Mouse (Mus musculus) left cerebral cortex, adult 11 months (tissue): ENCODE results near the gene Foxe3.
A peak's percentile ranks its signal among the peaks of the same experiment; 100 is the strongest.
"Not testable (repeated sequence)": the region's sequence is repeated elsewhere in the genome, so short reads cannot be mapped to it uniquely, and the experiment has no call there.

Source experiments
- DNase-seq: peaks from one replicate; pipeline ENCODE4 v3.0.0; 2022; ENCODE audit warnings: low spot score

Foxe3 gene

GRCm38 (mm10) chr4:114925917-114926312 lies at the start of gene Foxe3:
Gene Foxe3, minus strand, starts transcription at chr4:114926013.
- no peak for DNase-seq

GRCm38 (mm10) chr4:114973229-114973740 lies 47.5 kb upstream of the Foxe3 start:
- no peak for DNase-seq

GRCm38 (mm10) chr4:114970736-114971135 lies 44.9 kb upstream of the Foxe3 start:
- DNase-seq = no peak

- DNase-seq = not testable (repeated sequence)
Observed at GRCm38 (mm10) chr4:114960881-114961280, 35.1 kb upstream of the Foxe3 start.

GRCm38 (mm10) chr4:114959533-114959932 lies 33.7 kb upstream of the Foxe3 start:
- no peak for DNase-seq

GRCm38 (mm10) chr4:114958786-114959185 lies 33.0 kb upstream of the Foxe3 start:
- no peak for DNase-seq

GRCm38 (mm10) chr4:114958231-114958630 lies 32.4 kb upstream of the Foxe3 start:
- no peak for DNase-seq

- DNase-seq = no peak
Observed at GRCm38 (mm10) chr4:114957403-114957802, 31.6 kb upstream of the Foxe3 start.

- DNase-seq = no peak
Observed at GRCm38 (mm10) chr4:114953172-114953571, 27.4 kb upstream of the Foxe3 start.

- no peak for DNase-seq
Observed at GRCm38 (mm10) chr4:114947852-114948481, 22.2 kb upstream of the Foxe3 start.

GRCm38 (mm10) chr4:114947395-114947794 lies 21.6 kb upstream of the Foxe3 start:
- DNase-seq = peak; percentile 67

- DNase-seq = no peak
Observed at GRCm38 (mm10) chr4:114946416-114946815, 20.6 kb upstream of the Foxe3 start.

- DNase-seq = no peak
Observed at GRCm38 (mm10) chr4:114945021-114945420, 19.2 kb upstream of the Foxe3 start.

GRCm38 (mm10) chr4:114942583-114942982 lies 16.8 kb upstream of the Foxe3 start:
- no peak for DNase-seq

GRCm38 (mm10) chr4:114942112-114942511 lies 16.3 kb upstream of the Foxe3 start:
- DNase-seq = no peak

GRCm38 (mm10) chr4:114941311-114941710 lies 15.5 kb upstream of the Foxe3 start:
- no peak for DNase-seq

GRCm38 (mm10) chr4:114938248-114938647 lies 12.4 kb upstream of the Foxe3 start:
- DNase-seq = no peak

- peak; percentile 9 for DNase-seq
Observed at GRCm38 (mm10) chr4:114937459-114938047, 11.7 kb upstream of the Foxe3 start.

- no peak for DNase-seq
Observed at GRCm38 (mm10) chr4:114934188-114934587, 8.4 kb upstream of the Foxe3 start.

- DNase-seq = no peak
Observed at GRCm38 (mm10) chr4:114932747-114933146, 6.9 kb upstream of the Foxe3 start.

- DNase-seq = no peak
Observed at GRCm38 (mm10) chr4:114929155-114929554, 3.3 kb upstream of the Foxe3 start.

- no peak for DNase-seq
Observed at GRCm38 (mm10) chr4:114924971-114925916, 569 bp downstream of the Foxe3 start.

- DNase-seq = no peak
Observed at GRCm38 (mm10) chr4:114917091-114917490, 8.7 kb downstream of the Foxe3 start.
